ENCODE assay signal across 8 mouse cellular contexts in the genomic region with DNA sequence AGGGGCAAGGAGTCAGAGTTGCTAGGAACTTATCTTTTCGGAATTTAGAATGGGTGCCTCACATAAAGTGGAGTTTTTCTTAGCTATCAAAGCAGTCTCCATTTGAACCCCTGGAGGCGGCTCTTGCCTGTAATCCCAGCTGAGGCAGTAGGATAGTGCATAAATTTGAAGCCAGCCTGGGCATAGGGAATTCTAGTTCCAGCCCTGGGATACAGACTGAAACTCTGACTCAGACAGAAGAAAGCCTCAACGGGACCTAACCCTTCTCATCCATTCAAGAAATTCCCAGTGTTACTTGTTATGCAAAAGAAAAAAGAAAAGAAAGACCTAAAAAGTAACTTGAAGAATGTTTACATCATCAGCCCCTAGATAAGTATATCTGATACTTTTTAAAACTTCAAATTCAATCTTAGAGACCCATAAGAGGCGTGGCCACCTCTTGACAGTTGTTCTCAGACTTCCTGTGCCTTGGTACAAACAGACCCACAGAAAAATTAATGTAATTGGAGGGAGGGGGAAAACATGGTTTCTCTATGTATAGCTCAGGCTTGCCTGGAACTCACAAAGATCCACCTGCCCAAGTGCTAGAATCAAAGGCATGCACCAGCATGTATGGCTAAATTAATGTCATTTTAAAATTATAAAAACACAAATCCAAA. TPM values are rescaled to one million over a fixed set of nuclear protein-coding genes. Genes with fewer than 3 reads are reported as not detected.
DNase-seq lines count a peak whose midpoint lies in the region; ATAC-seq and TF ChIP-seq lines count a peak whose summit lies in the region.

No protein-coding gene starts in this region.

- 19% methylated on average over 4 of the region's 4 CpGs for WGBS in embryonic facial prominence, embryonic 13.5 days
- 31% methylated on average over 4 of the region's 4 CpGs for WGBS in hindbrain, embryonic 12.5 days
- WGBS in limb, embryonic 14.5 days = 26% methylated on average over 4 of the region's 4 CpGs

- peak overlapping the region; percentile 93 for H3K9ac ChIP-seq in embryonic facial prominence, embryonic 13.5 days
- H3K9ac ChIP-seq in hindbrain, embryonic 12.5 days = peak overlapping the region; percentile 93
- H3K9ac ChIP-seq in limb, embryonic 14.5 days (ENCODE audit: low read depth, low read length, severe bottlenecking) = peak overlapping the region; percentile 84

- H3K9me3 ChIP-seq in E14TG2a.4 (ENCODE audit: low read length) = no peaks in the 10 kb centered on the region
- no peaks in the 10 kb centered on the region for H3K9me3 ChIP-seq in embryonic facial prominence, embryonic 13.5 days
- H3K9me3 ChIP-seq in hindbrain, embryonic 12.5 days (replicated peaks) = no peaks in the 10 kb centered on the region
- H3K9me3 ChIP-seq in limb, embryonic 14.5 days (ENCODE audit: control insufficient read depth, low read length) = no peaks in the 10 kb centered on the region

- peak overlapping the region; percentile 91 for H3K4me3 ChIP-seq in E14TG2a.4 (replicated peaks; ENCODE audit: low read length)
- peak overlapping the region; percentile 95 for H3K4me3 ChIP-seq in embryonic facial prominence, embryonic 13.5 days
- H3K4me3 ChIP-seq in hindbrain, embryonic 12.5 days = peak overlapping the region; percentile 89
- H3K4me3 ChIP-seq in limb, embryonic 14.5 days (replicated peaks; ENCODE audit: low read length) = peak overlapping the region; percentile 89

- TF ChIP-seq CTCF in E14TG2a.4 (conservative IDR thresholded peaks at IDR 0.05; ENCODE audit: low read length) = no peak

- DNase-seq in adrenal gland, adult (ENCODE audit: inconsistent age in 2 of 2, low spot score in 1 of 2) = peak; percentile 13 to 57
- no peak for DNase-seq in adrenal gland, postnatal 25 days
- no peak for DNase-seq in limb, embryonic 14.5 days (ENCODE audit: low spot score)
- DNase-seq in retina, embryonic 14.5 days (ENCODE audit: low spot score) = peak; percentile 16
- no peak for DNase-seq in gastrocnemius, adult 18-20 months (ENCODE audit: low spot score)

- 0 out of 2 replicates have a peak, but pooled peaks cover 3% of the 10 kb centered on the region for H3K36me3 ChIP-seq in E14TG2a.4 (ENCODE audit: insufficient read depth, low read length)
- no peaks in the 10 kb centered on the region for H3K36me3 ChIP-seq in embryonic facial prominence, embryonic 13.5 days
- H3K36me3 ChIP-seq in hindbrain, embryonic 12.5 days = no peaks in the 10 kb centered on the region
- H3K36me3 ChIP-seq in limb, embryonic 14.5 days (ENCODE audit: control insufficient read depth, insufficient read depth, low read length) = no peaks in the 10 kb centered on the region

- no peaks in the 10 kb centered on the region for H3K27me3 ChIP-seq in E14TG2a.4 (ENCODE audit: insufficient read depth, low read length)
- no peaks in the 10 kb centered on the region for H3K27me3 ChIP-seq in embryonic facial prominence, embryonic 13.5 days
- 0 out of 2 replicates have a peak, but pooled peaks cover 3% of the 10 kb centered on the region for H3K27me3 ChIP-seq in hindbrain, embryonic 12.5 days
- no peaks in the 10 kb centered on the region for H3K27me3 ChIP-seq in limb, embryonic 14.5 days (ENCODE audit: control insufficient read depth, insufficient read depth, low read length)

- no peak for TF ChIP-seq POLR2A in limb, embryonic 14.5 days (IDR thresholded peaks at IDR 0.05; ENCODE audit: borderline replicate concordance, extremely low read depth, insufficient read depth, insufficient read length)

- no peak for ATAC-seq in embryonic facial prominence, embryonic 13.5 days (ENCODE audit: insufficient number of reproducible peaks, insufficient read depth, low FRiP score, low TSS enrichment, low read depth)
- no peak for ATAC-seq in hindbrain, embryonic 12.5 days (ENCODE audit: low FRiP score)
- no peak for ATAC-seq in limb, embryonic 14.5 days (ENCODE audit: low FRiP score, low read depth)

- H3K4me2 ChIP-seq in embryonic facial prominence, embryonic 13.5 days = peak overlapping the region; percentile 90
- H3K4me2 ChIP-seq in hindbrain, embryonic 12.5 days (replicated peaks) = peak overlapping the region; percentile 75
- H3K4me2 ChIP-seq in limb, embryonic 14.5 days (replicated peaks; ENCODE audit: low read depth, low read length, severe bottlenecking) = peak overlapping the region; percentile 90

- H3K4me1 ChIP-seq in E14TG2a.4 (replicated peaks; ENCODE audit: low read depth, low read length) = peaks cover 24% of the 10 kb centered on the region
- H3K4me1 ChIP-seq in embryonic facial prominence, embryonic 13.5 days = peaks cover 16% of the 10 kb centered on the region
- H3K4me1 ChIP-seq in hindbrain, embryonic 12.5 days = peaks cover 16% of the 10 kb centered on the region
- peaks cover 4% of the 10 kb centered on the region for H3K4me1 ChIP-seq in limb, embryonic 14.5 days (ENCODE audit: control insufficient read depth, insufficient read depth, low read length)

- peak overlapping the region; percentile 92 for H3K27ac ChIP-seq in embryonic facial prominence, embryonic 13.5 days
- peak overlapping the region; percentile 88 for H3K27ac ChIP-seq in hindbrain, embryonic 12.5 days
- H3K27ac ChIP-seq in limb, embryonic 14.5 days (replicated peaks; ENCODE audit: low read depth, low read length) = peak overlapping the region; percentile 85; the same call in 1 of the 2 replicates

RNA-seq across cellular contexts. Expression of gene Ublcp1, which starts 1.2 kb away (rescaled TPM):
- total RNA-seq in adrenal gland, postnatal 25 days (2021) = 48.2 and 49.6 TPM in 2 replicates
- 72.8 and 77.4 TPM in 2 replicates for polyA plus RNA-seq in embryonic facial prominence, embryonic 13.5 days (2015; fragmentation: Nextera tagmentation; extraction: Ambion mirVana)
- 63.6 and 65.3 TPM in 2 replicates for polyA plus RNA-seq in hindbrain, embryonic 12.5 days (2016; fragmentation: Nextera tagmentation; extraction: Ambion mirVana)
- polyA plus RNA-seq in limb, embryonic 14.5 days (2012; rRNA removed) = 49.5 and 60.6 TPM in 2 replicates
- 64.5 and 66.5 TPM in 2 replicates for polyA plus RNA-seq in limb, embryonic 14.5 days (2014; fragmentation: Nextera tagmentation; extraction: Ambion mirVana)
- total RNA-seq in gastrocnemius, adult 18-20 months (2021) = 10 to 100 TPM; 21.7 to 25.3 TPM

RNA-seq across cellular contexts. Expression of gene Rnf145, which starts 47.3 kb away (rescaled TPM):
- total RNA-seq in adrenal gland, postnatal 25 days (2021) = 61.7 and 111 TPM in 2 replicates
- 73.6 and 78.2 TPM in 2 replicates for polyA plus RNA-seq in embryonic facial prominence, embryonic 13.5 days (2015; fragmentation: Nextera tagmentation; extraction: Ambion mirVana)
- 131 and 140 TPM in 2 replicates for polyA plus RNA-seq in hindbrain, embryonic 12.5 days (2016; fragmentation: Nextera tagmentation; extraction: Ambion mirVana)
- polyA plus RNA-seq in limb, embryonic 14.5 days (2012; rRNA removed) = 92.1 and 160 TPM in 2 replicates
- 84.5 and 105 TPM in 2 replicates for polyA plus RNA-seq in limb, embryonic 14.5 days (2014; fragmentation: Nextera tagmentation; extraction: Ambion mirVana)
- total RNA-seq in gastrocnemius, adult 18-20 months (2021) = 1 to 10 TPM; 6.5 to 7.4 TPM

Comparison
In these comparisons a context has a peak if more than half of its experiments do, and no peak if none do; other contexts are left out.
1. DNase-seq: peak in adrenal gland, adult (2 of 2) and retina, embryonic 14.5 days (single experiment); none in adrenal gland, postnatal 25 days (single experiment), limb, embryonic 14.5 days (single experiment) and gastrocnemius, adult 18-20 months (single experiment).
2. Peak in every context shown above with its lines, with median percentiles within 50 percentile points of each other: H3K4me3 ChIP-seq, H3K27ac ChIP-seq, H3K4me2 ChIP-seq and H3K9ac ChIP-seq.